Mouse (Mus musculus) retina, postnatal 1 day (tissue): Measurements from ENCODE around the gene Rps17.

Experiments used
- DNase-seq: peaks from one replicate; pipeline ENCODE4 v3.0.0-alpha.2; 2012

The Rps17 gene

GRCm38 (mm10) chr7:81330767-81331166 is 14.3 kb downstream of the Rps17 start:
- DNase-seq: no peak

DNA sequence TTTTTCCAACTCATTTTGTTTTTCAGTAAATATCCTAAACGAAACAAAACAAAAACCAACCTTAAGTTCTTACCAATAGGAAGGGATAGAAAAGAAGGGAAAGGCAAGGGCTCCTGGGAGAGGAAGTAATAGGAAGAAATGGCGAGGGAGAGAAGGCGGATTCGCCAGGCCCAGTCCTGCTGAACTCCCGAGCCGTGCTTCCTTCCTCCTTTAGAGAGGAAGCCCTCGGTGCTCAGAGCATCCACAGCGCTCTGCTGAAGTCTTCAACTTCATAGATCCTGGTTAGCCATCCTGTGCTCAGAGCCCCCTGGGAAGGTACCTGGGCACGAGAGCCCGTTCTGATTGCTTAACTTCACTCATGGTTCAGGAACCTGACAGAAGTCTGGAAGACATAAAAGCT is 17.4 kb downstream of the Rps17 start:
- no peak for DNase-seq

GRCm38 (mm10) chr7:81326859-81327258 is 18.2 kb downstream of the Rps17 start:
- no peak for DNase-seq

GRCm38 (mm10) chr7:81326043-81326442 is 19.0 kb downstream of the Rps17 start:
- no peak for DNase-seq

DNA sequence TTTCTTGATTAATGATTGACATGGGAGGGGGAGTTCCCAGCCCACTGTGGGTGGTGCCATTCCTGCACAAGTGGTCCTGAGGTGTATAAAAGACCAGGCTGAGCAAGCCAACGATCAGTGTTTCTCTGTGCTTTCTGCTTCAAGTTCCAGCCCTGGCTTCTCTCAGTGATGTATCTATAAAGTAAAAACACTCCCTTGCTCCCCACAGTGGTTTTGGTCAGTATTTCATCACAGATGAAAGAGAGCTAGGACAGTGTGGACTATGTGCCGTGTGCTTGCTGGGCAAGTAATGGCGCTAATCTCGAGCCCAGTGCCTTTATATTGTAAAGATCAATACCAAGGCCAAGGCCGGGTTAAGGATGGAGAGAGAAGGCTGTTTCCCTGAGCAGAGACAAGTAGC is 23.3 kb downstream of the Rps17 start:
- no peak for DNase-seq

DNA sequence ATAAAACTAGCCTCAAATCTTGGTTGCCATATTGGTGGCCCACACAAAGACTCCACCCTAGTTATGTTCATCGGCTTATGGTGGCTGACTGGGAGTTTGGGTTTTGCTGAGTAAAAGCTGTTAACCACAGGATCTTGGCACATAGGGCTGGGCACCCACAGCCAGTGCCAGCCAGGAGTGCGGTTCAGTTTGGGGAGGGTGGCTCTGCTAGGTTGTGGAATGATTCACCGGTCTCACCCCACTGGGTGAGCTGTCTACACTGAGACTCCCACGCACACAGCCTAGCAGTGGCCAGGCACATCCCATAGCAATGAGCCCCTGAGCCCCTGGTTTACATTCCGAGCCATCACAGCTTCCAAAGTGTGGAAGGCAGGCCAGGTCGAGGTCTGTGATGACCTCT is 25.3 kb downstream of the Rps17 start:
- DNase-seq: no peak

- no peak for DNase-seq
Measured at GRCm38 (mm10) chr7:81315583-81315982, 29.5 kb downstream of the Rps17 start.

GRCm38 (mm10) chr7:81311581-81311980 is 33.5 kb downstream of the Rps17 start:
- DNase-seq: no peak

GRCm38 (mm10) chr7:81311130-81311529 is 33.9 kb downstream of the Rps17 start:
- no peak for DNase-seq

- DNase-seq: peak; percentile 50
Measured at GRCm38 (mm10) chr7:81309247-81309646, 35.8 kb downstream of the Rps17 start.

DNA sequence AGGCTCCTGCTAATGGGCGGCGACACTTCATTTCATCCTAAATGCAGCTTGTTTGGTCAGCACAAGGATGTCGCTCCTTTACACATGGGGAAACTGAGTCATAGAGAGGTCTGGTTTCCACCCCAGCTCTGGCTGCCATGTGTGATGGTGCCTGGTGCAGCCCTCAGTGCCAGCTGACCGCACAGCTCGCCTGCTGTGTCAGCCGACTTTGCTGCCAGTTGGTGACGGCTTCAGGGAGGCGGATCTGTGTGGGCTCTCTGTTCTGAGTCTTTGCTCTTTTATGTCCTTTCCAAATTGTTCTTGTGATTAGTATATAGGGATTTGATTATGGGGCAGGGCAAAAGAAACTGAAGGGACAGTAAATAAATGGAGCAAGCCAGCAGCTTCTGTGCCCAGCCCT is 37.3 kb downstream of the Rps17 start:
- no peak for DNase-seq

DNA sequence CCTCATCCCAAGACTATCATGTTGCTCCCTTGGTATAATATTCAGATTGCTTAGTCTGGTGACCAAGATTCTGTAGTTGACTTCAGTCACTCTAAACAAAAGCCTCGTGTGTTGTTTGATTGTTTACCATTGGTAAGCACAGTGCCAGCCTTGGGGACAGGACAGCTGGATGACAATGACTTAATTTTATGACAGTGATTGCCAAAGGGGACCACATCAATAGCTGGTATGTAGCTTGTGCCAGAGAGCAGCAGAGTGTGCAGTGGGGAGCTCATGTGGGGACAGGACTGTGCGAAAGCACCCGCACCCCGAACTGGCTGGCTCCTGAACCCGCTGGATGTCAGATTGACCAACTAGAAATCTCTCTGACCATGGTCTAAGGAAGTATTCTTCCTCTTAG is 40.4 kb downstream of the Rps17 start:
- no peak for DNase-seq

GRCm38 (mm10) chr7:81304100-81304499 is 41.0 kb downstream of the Rps17 start:
- no peak for DNase-seq

- DNase-seq: no peak
Measured at GRCm38 (mm10) chr7:81303682-81304081, 41.4 kb downstream of the Rps17 start.

DNA sequence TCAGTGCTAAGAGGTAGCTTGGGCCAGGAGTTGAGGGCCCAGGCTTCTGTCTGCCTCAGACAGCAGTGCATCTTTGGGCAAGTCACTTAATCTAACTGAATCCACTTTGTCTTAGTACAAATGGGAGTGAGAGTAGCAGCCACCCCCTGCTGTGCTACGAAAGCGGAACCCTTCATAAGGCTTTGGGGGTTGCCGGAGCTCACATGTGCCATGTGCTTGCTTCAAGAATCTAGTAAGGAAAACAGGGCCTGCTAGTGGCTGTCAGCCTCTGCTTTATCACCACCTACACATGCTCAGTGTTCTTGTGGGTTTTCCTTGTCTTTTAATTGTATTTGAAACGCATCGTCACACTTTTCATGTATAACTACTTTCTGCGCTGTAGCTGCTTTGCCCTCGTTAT is 43.7 kb downstream of the Rps17 start:
- peak; percentile 43 for DNase-seq

DNA sequence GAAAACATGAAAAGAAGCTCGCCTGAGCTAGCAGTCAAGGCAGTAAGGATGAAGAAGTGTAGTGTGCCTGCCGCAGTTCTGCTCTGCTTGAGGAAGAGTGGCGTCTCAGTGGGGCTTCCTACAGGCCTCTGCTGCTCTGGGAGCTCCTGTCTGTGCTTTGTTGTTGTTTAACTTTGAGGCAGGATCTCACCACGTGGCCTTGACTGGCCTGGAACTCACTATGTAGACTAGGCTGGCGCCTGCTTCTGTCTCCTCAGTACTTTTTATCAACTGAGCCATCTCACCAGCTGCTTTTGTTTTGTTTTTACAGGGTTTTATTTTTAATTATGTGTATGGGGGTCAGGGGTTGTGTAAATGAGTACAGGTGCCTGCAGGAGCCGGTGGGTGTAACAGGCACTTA is 46.8 kb downstream of the Rps17 start:
- no peak for DNase-seq

- DNase-seq: no peak
Measured at GRCm38 (mm10) chr7:81295169-81295568, 49.9 kb downstream of the Rps17 start.
